Mouse (Mus musculus) erythroblast, embryonic 14.5 days (primary cell): ENCODE measurements around the gene Cfap70.

Experiments used
- GATA1 ChIP-seq: IDR thresholded peaks from 2 replicates; pipeline ENCODE4 v1.6.1; 2012; ENCODE audit warnings: low read length, inconsistent platforms, mixed read lengths
- TAL1 ChIP-seq: IDR thresholded peaks from 3 replicates; pipeline ENCODE4 v1.6.1; 2012; ENCODE audit warnings: low read length, inconsistent platforms, mixed read lengths

DNA sequence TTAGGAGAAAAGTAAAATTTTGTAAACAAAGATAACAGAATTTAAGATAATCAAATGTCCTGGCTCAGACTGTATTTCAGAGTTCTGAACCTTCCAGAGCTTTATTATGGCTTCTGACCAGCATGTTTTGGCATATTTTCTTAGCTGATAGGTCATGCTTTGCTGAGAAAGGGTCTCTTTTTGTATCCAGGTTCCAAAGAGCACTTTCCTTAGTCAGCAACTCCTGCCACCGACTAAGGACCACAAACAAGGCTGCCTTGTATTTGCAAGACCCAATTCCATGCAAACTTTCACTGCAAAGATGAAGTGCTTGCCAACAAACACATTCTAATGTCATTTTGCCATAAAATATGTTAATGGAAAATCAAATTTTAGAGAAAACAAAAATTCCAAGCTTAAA lies 22.2 kb downstream of the Cfap70 start:
- TF ChIP-seq GATA1 (no peak), TAL1 (no peak)
